Mouse (Mus musculus): ENCODE measurements at regions not wholly inside any gene's neighbourhood (a gene's known extent, or its start where the extent isn't known, plus 50 kb on each side); places are given as distances from the start of the nearest gene placed in this dataset.

GRCm38 (mm10) chrX:99541916-99542315 is 70.8 kb upstream of the Pja1 start:
- Histone ChIP-seq H3K9me3 (ENCODE audit: control insufficient read depth, low read length) (no peaks in the 10 kb centered on the region), H3K9ac (ENCODE audit: low read length) (no peak overlapping the region), H3K27me3 (ENCODE audit: control insufficient read depth, insufficient read depth, low read length) (no peaks in the 10 kb centered on the region), H3K36me3 (ENCODE audit: control insufficient read depth, insufficient read depth, low read length) (no peaks in the 10 kb centered on the region), H3K27ac (replicated peaks in 1 of 2; ENCODE audit: control insufficient read depth in 1 of 2, insufficient read depth in 1 of 2, low read depth in 2 of 2, low read length in 2 of 2) (no peak overlapping the region), H3K4me3 (ENCODE audit: control insufficient read depth in 1 of 2, insufficient read depth in 1 of 2, low read depth in 1 of 2, low read length in 2 of 2) (no peak overlapping the region), H3K4me2 (ENCODE audit: low read length) (no peak overlapping the region), H3K4me1 (ENCODE audit: control insufficient read depth in 2 of 2, insufficient read depth in 2 of 2, low read length in 2 of 2) (peaks cover 0 to 3% of the 10 kb centered on the region in 2 experiments; a peak in 1 of 4 replicates)
- 88% methylated on average over 3 of the region's 3 CpGs for WGBS
- no peak for ATAC-seq (ENCODE audit: insufficient number of reproducible peaks, insufficient read depth, low FRiP score, low read depth)

DNA sequence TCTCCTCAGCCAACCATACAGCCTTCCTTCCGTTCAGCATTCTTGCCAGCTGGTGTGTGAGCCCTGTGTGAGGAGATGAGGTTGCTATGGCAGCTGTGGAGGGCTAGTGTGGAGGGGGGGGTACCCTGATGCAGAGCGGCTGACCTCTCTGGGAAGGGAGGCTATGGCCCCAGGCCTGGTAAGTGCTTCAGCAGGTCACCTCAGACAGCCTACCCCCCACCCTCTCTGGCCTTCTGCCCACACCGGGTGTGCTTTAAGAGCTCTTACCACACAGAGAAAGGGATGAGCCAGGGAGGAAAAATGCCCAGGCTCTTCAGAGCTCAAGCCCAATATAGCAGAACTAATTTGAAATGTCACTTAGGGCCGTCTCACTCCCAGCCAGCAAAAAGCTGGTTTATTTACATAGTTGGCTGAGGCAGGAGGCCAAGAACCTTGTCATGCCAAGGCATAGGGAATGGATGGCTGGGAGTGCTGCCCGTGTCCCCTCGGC is 69.1 kb upstream of the Pja1 start:
- Histone ChIP-seq H3K9me3 (ENCODE audit: control insufficient read depth, low read length) (no peaks in the 10 kb centered on the region), H3K4me3 (ENCODE audit: control insufficient read depth in 1 of 2, insufficient read depth in 1 of 2, low read depth in 1 of 2, low read length in 2 of 2) (no peak overlapping the region), H3K27ac (replicated peaks in 1 of 2; ENCODE audit: control insufficient read depth in 1 of 2, insufficient read depth in 1 of 2, low read depth in 2 of 2, low read length in 2 of 2) (no peak overlapping the region), H3K27me3 (ENCODE audit: control insufficient read depth, insufficient read depth, low read length) (no peaks in the 10 kb centered on the region), H3K36me3 (ENCODE audit: control insufficient read depth, insufficient read depth, low read length) (no peaks in the 10 kb centered on the region), H3K4me1 (ENCODE audit: control insufficient read depth in 2 of 2, insufficient read depth in 2 of 2, low read length in 2 of 2) (peaks cover 0 to 3% of the 10 kb centered on the region in 2 experiments; a peak in 1 of 4 replicates), H3K4me2 (ENCODE audit: low read length) (no peak overlapping the region), H3K9ac (ENCODE audit: low read length) (no peak overlapping the region)
- ATAC-seq (ENCODE audit: insufficient number of reproducible peaks, insufficient read depth, low FRiP score, low read depth) = no peak; the same call in 1 of the 2 replicates
- WGBS = 50% methylated on average over 6 of the region's 6 CpGs

DNA sequence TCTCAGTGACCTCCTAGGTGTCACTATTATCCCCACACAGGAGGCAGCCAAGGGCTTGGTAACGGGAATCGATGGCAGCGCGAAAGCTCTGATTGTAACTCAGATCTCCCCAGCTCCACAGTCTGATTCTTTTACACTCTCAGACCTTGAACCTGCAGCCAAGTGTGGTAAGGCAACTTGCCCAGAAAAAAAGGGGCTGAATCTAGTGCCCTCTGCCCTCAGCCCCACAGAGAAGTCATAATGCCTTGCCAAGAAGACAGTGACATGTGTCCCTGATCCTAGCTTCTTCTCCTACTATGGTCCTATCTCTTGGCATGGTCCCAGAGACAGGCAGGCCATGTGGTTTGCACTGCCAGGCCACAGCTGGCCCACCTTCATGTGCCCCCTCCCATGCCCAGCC is 68.6 kb upstream of the Pja1 start:
- ATAC-seq (ENCODE audit: insufficient number of reproducible peaks, insufficient read depth, low FRiP score, low read depth) = no peak
- 93% methylated on average over 4 of the region's 4 CpGs for WGBS
- H3K4me3 ChIP-seq (ENCODE audit: control insufficient read depth in 1 of 2, insufficient read depth in 1 of 2, low read depth in 1 of 2, low read length in 2 of 2) = no peak overlapping the region
- H3K4me2 ChIP-seq (ENCODE audit: low read length) = no peak overlapping the region
- no peak overlapping the region for H3K27ac ChIP-seq (replicated peaks in 1 of 2; ENCODE audit: control insufficient read depth in 1 of 2, insufficient read depth in 1 of 2, low read depth in 2 of 2, low read length in 2 of 2)
- H3K36me3 ChIP-seq (ENCODE audit: control insufficient read depth, insufficient read depth, low read length) = no peaks in the 10 kb centered on the region
- no peaks in the 10 kb centered on the region for H3K9me3 ChIP-seq (ENCODE audit: control insufficient read depth, low read length)
- no peak overlapping the region for H3K9ac ChIP-seq (ENCODE audit: low read length)
- no peaks in the 10 kb centered on the region for H3K27me3 ChIP-seq (ENCODE audit: control insufficient read depth, insufficient read depth, low read length)
- peaks cover 0 to 3% of the 10 kb centered on the region in 2 experiments; a peak in 1 of 4 replicates for H3K4me1 ChIP-seq (ENCODE audit: control insufficient read depth in 2 of 2, insufficient read depth in 2 of 2, low read length in 2 of 2)

DNA sequence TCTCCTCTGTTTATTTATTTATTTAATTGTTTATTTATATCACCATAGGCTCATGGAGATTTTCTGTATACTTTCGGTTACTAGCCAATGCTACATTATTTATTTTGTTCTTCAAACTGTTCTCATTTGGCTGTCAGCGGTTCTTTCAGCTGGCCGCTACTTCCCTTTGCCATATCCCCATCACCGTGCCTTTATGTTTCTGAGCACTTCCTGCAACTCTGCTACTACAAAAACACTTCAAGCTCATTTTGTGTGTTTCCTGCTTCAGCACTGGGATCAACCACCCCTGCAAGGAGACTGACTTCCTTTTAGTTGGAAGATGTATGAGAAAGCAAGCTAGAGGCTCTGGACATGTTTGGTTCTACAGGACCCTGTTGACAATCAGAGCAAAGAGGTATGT is 66.7 kb upstream of the Pja1 start:
- WGBS = 64% methylated on average over 4 of the region's 4 CpGs
- no peak overlapping the region for H3K4me3 ChIP-seq (ENCODE audit: control insufficient read depth in 1 of 2, insufficient read depth in 1 of 2, low read depth in 1 of 2, low read length in 2 of 2)
- H3K27me3 ChIP-seq (ENCODE audit: control insufficient read depth, insufficient read depth, low read length) = no peaks in the 10 kb centered on the region

GRCm38 (mm10) chrX:99534922-99535321 is 63.8 kb upstream of the Pja1 start:
- peaks cover 2 to 3% of the 10 kb centered on the region in 2 experiments; a peak in 3 of 4 replicates for H3K4me1 ChIP-seq (ENCODE audit: control insufficient read depth in 2 of 2, insufficient read depth in 2 of 2, low read length in 2 of 2)
- H3K4me2 ChIP-seq (ENCODE audit: low read length) = no peak overlapping the region
- no peaks in the 10 kb centered on the region for H3K9me3 ChIP-seq (ENCODE audit: control insufficient read depth, low read length)
- 72% methylated on average over 4 of the region's 4 CpGs for WGBS
- no peak for ATAC-seq (ENCODE audit: insufficient number of reproducible peaks, insufficient read depth, low FRiP score, low read depth)
- H3K36me3 ChIP-seq (ENCODE audit: control insufficient read depth, insufficient read depth, low read length) = no peaks in the 10 kb centered on the region
- H3K9ac ChIP-seq (ENCODE audit: low read length) = no peak overlapping the region
- no peak overlapping the region for H3K27ac ChIP-seq (replicated peaks in 1 of 2; ENCODE audit: control insufficient read depth in 1 of 2, insufficient read depth in 1 of 2, low read depth in 2 of 2, low read length in 2 of 2)
- 0 out of 2 replicates have a peak, but pooled peaks cover 3% of the 10 kb centered on the region for H3K27me3 ChIP-seq (ENCODE audit: control insufficient read depth, insufficient read depth, low read length)
- H3K4me3 ChIP-seq (ENCODE audit: control insufficient read depth in 1 of 2, insufficient read depth in 1 of 2, low read depth in 1 of 2, low read length in 2 of 2) = no peak overlapping the region

More for the DNA sequence above, 66.7 kb upstream of the Pja1 start:
- Histone ChIP-seq H3K4me2 (ENCODE audit: low read length) (no peak overlapping the region), H3K27ac (replicated peaks in 1 of 2; ENCODE audit: control insufficient read depth in 1 of 2, insufficient read depth in 1 of 2, low read depth in 2 of 2, low read length in 2 of 2) (no peak overlapping the region), H3K36me3 (ENCODE audit: control insufficient read depth, insufficient read depth, low read length) (no peaks in the 10 kb centered on the region), H3K9ac (ENCODE audit: low read length) (no peak overlapping the region), H3K4me1 (ENCODE audit: control insufficient read depth in 2 of 2, insufficient read depth in 2 of 2, low read length in 2 of 2) (peaks cover 0 to 3% of the 10 kb centered on the region in 2 experiments; a peak in 1 of 4 replicates), H3K9me3 (ENCODE audit: control insufficient read depth, low read length) (no peaks in the 10 kb centered on the region)
- no peak for ATAC-seq (ENCODE audit: insufficient number of reproducible peaks, insufficient read depth, low FRiP score, low read depth)

DNA sequence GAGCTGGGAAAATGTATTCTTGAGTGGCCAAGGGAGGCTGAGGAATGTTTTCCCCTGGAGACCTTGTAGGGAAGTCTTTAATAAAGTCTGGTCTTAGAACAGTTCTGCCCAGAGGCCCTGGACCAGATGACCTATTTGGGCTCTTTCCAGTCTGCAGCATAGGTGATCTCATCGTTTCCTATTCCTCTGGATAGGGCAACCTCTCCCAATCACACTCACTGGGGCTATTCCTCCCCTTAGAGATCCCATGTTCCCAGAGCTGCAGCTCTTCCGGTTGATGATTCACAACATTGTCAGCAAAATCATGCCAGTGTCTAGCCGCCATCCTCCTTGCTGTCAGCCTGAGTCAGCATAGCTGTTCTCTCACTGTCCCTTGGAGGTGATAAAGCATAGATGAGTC is 60.1 kb upstream of the Pja1 start:
- no peak overlapping the region for H3K4me3 ChIP-seq (ENCODE audit: control insufficient read depth in 1 of 2, insufficient read depth in 1 of 2, low read depth in 1 of 2, low read length in 2 of 2)
- 55% methylated on average over 3 of the region's 3 CpGs for WGBS
- no peak overlapping the region for H3K4me2 ChIP-seq (ENCODE audit: low read length)
- ATAC-seq (ENCODE audit: insufficient number of reproducible peaks, insufficient read depth, low FRiP score, low read depth) = no peak
- H3K9me3 ChIP-seq (ENCODE audit: control insufficient read depth, low read length) = no peaks in the 10 kb centered on the region
- H3K27me3 ChIP-seq (ENCODE audit: control insufficient read depth, insufficient read depth, low read length) = 0 out of 2 replicates have a peak, but pooled peaks cover 3% of the 10 kb centered on the region
- H3K36me3 ChIP-seq (ENCODE audit: control insufficient read depth, insufficient read depth, low read length) = no peaks in the 10 kb centered on the region
- no peak overlapping the region for H3K9ac ChIP-seq (ENCODE audit: low read length)
- no peak overlapping the region for H3K27ac ChIP-seq (replicated peaks in 1 of 2; ENCODE audit: control insufficient read depth in 1 of 2, insufficient read depth in 1 of 2, low read depth in 2 of 2, low read length in 2 of 2)
- H3K4me1 ChIP-seq (ENCODE audit: control insufficient read depth in 2 of 2, insufficient read depth in 2 of 2, low read length in 2 of 2) = peaks cover 0 to 2% of the 10 kb centered on the region in 2 experiments; a peak in 2 of 4 replicates

DNA sequence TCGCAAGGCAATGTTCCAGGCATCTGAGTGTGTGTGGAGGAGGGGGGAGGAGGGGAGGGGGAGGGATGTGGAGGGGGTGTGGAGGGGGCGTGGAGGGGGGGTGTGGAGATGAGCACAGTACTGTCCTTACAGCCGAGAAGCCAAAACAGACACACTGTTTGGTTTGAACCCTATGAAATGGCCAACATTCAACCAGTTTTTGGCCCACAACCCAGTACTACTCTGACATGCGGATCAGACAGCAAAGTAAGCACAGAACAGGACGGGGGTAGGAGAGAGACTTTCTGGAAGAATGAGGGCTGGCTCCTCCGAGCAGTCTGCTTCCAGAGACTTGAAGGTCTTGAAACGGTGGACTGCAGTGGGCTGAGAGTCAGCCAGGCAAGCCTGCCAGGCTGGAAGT is 59.4 kb upstream of the Pja1 start:
- no peak overlapping the region for H3K9ac ChIP-seq (ENCODE audit: low read length)
- WGBS = 66% methylated on average over 7 of the region's 7 CpGs
- no peaks in the 10 kb centered on the region for H3K9me3 ChIP-seq (ENCODE audit: control insufficient read depth, low read length)
- H3K27ac ChIP-seq (replicated peaks in 1 of 2; ENCODE audit: control insufficient read depth in 1 of 2, insufficient read depth in 1 of 2, low read depth in 2 of 2, low read length in 2 of 2) = no peak overlapping the region; a peak in 1 of 4 replicates
- no peak overlapping the region for H3K4me2 ChIP-seq (ENCODE audit: low read length)
- peaks cover 0 to 2% of the 10 kb centered on the region in 2 experiments; a peak in 2 of 4 replicates for H3K4me1 ChIP-seq (ENCODE audit: control insufficient read depth in 2 of 2, insufficient read depth in 2 of 2, low read length in 2 of 2)
- ATAC-seq (ENCODE audit: insufficient number of reproducible peaks, insufficient read depth, low FRiP score, low read depth) = no peak
- H3K27me3 ChIP-seq (ENCODE audit: control insufficient read depth, insufficient read depth, low read length) = 0 out of 2 replicates have a peak, but pooled peaks cover 3% of the 10 kb centered on the region
- no peak overlapping the region for H3K4me3 ChIP-seq (ENCODE audit: control insufficient read depth in 1 of 2, insufficient read depth in 1 of 2, low read depth in 1 of 2, low read length in 2 of 2)
- H3K36me3 ChIP-seq (ENCODE audit: control insufficient read depth, insufficient read depth, low read length) = no peaks in the 10 kb centered on the region

DNA sequence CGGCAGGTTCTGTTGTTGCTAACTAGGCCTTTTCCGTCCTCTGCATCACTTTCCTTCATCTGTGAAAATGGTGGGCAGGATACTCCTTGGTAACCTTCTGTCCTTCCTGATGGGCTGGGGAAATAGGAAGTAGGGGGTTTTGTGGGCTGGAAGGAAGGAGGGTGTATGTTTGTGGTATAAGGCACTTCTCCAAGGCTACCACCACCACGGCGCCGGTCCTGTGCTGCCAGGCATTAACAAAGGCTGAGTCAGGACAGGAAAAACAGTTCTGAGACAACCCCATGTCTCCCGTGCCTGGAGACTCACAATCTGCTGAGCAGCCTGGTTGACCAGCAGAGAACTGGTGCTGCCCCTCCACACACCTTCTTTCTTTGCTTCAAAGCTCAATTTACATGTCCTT is 52.2 kb upstream of the Pja1 start:
- no peak overlapping the region for H3K27ac ChIP-seq (replicated peaks in 1 of 2; ENCODE audit: control insufficient read depth in 1 of 2, insufficient read depth in 1 of 2, low read depth in 2 of 2, low read length in 2 of 2)
- no peaks in the 10 kb centered on the region for H3K4me1 ChIP-seq (ENCODE audit: control insufficient read depth in 2 of 2, insufficient read depth in 2 of 2, low read length in 2 of 2)
- 25% methylated on average over 6 of the region's 6 CpGs for WGBS
- no peaks in the 10 kb centered on the region for H3K36me3 ChIP-seq (ENCODE audit: control insufficient read depth, insufficient read depth, low read length)
- H3K27me3 ChIP-seq (ENCODE audit: control insufficient read depth, insufficient read depth, low read length) = peaks cover 12% of the 10 kb centered on the region
- no peak overlapping the region for H3K4me2 ChIP-seq (ENCODE audit: low read length)
- no peak overlapping the region for H3K9ac ChIP-seq (ENCODE audit: low read length)
- no peaks in the 10 kb centered on the region for H3K9me3 ChIP-seq (ENCODE audit: control insufficient read depth, low read length)
- no peak for ATAC-seq (ENCODE audit: insufficient number of reproducible peaks, insufficient read depth, low FRiP score, low read depth)
- H3K4me3 ChIP-seq (ENCODE audit: control insufficient read depth in 1 of 2, insufficient read depth in 1 of 2, low read depth in 1 of 2, low read length in 2 of 2) = no peak overlapping the region
